Mouse (Mus musculus) frontal cortex, adult (tissue): ENCODE results near the gene Anks4b.

ENCODE experiments used
- ATAC-seq: cut with Nextera tagmentation; 2 replicates; pipeline ENCODE4 v1.9.2; 2017; ENCODE audit warnings: mild to moderate bottlenecking, moderate library complexity, mixed read lengths; ENCODE audit not compliant: low TSS enrichment

Anks4b gene

GRCm38 (mm10) chr7:120173603-120174244 lies at the start of gene Anks4b:
TSS of gene Anks4b (plus strand) at chr7:120173858.
- ATAC-seq = no peak

- peak; percentile 96 for ATAC-seq
These were observed 48.8 kb upstream of the Anks4b start for GRCm38 (mm10) chr7:120124844-120125243.

- no peak for ATAC-seq
These were observed 46.5 kb upstream of the Anks4b start for GRCm38 (mm10) chr7:120126976-120127685.

GRCm38 (mm10) chr7:120127686-120128059 lies 46.0 kb upstream of the Anks4b start:
- ATAC-seq = no peak

- ATAC-seq = no peak; the same call in 1 of the 2 replicates
These were observed 44.7 kb upstream of the Anks4b start for GRCm38 (mm10) chr7:120128951-120129350.

GRCm38 (mm10) chr7:120142743-120143142 lies 30.9 kb upstream of the Anks4b start:
- ATAC-seq = no peak

- ATAC-seq = no peak
These were observed 28.5 kb upstream of the Anks4b start, which contains the start of gene Zp2 for GRCm38 (mm10) chr7:120145191-120145590. TSS of gene Zp2 (minus strand) at chr7:120145291.

GRCm38 (mm10) chr7:120150257-120150656 lies 23.4 kb upstream of the Anks4b start:
- no peak for ATAC-seq

GRCm38 (mm10) chr7:120150898-120151297 lies 22.8 kb upstream of the Anks4b start:
- ATAC-seq = no peak

GRCm38 (mm10) chr7:120156841-120157409 lies 16.7 kb upstream of the Anks4b start:
- peak; percentile 84 for ATAC-seq

GRCm38 (mm10) chr7:120157575-120158061 lies 16.0 kb upstream of the Anks4b start:
- ATAC-seq = peak; percentile 27; the same call in 1 of the 2 replicates

- ATAC-seq = no peak
These were observed 15.5 kb upstream of the Anks4b start for GRCm38 (mm10) chr7:120158121-120158613.

- ATAC-seq = no peak
These were observed 9.9 kb upstream of the Anks4b start for GRCm38 (mm10) chr7:120163581-120164251.

- no peak for ATAC-seq
These were observed 1.4 kb upstream of the Anks4b start for GRCm38 (mm10) chr7:120172188-120172700.

- ATAC-seq = peak; percentile 86
These were observed 1.3 kb downstream of the Anks4b start for GRCm38 (mm10) chr7:120174723-120175504.

GRCm38 (mm10) chr7:120177611-120178010 lies 4.0 kb downstream of the Anks4b start:
- ATAC-seq = no peak

GRCm38 (mm10) chr7:120178935-120179334 lies 5.3 kb downstream of the Anks4b start:
- no peak for ATAC-seq

- peak; percentile 44; the same call in 1 of the 2 replicates for ATAC-seq
These were observed 6.9 kb downstream of the Anks4b start for GRCm38 (mm10) chr7:120180547-120180946.

- ATAC-seq = no peak
These were observed 8.0 kb downstream of the Anks4b start for GRCm38 (mm10) chr7:120181401-120182230.

- ATAC-seq = no peak
These were observed 9.2 kb downstream of the Anks4b start for GRCm38 (mm10) chr7:120182891-120183290.
